Mouse (Mus musculus): ENCODE measurements around the gene Lrrn1. TPM values are rescaled to one million over a fixed set of nuclear protein-coding genes. Genes with fewer than 3 reads are reported as not detected.
A peak's percentile ranks its signal among the peaks of the same experiment; 100 is the strongest.

Gene Lrrn1
- polyA plus RNA-seq, 1 experiment from 2014 or later = 12.8 TPM

GRCm38 (mm10) chr6:107552511-107552910 lies 22.9 kb downstream of the Lrrn1 start:
- H3K9ac ChIP-seq = no peak overlapping the region
- DNase-seq (no peak), ATAC-seq (ENCODE audit: insufficient read depth) (no peak)
- WGBS = 71% methylated on average over 1 of the region's 1 CpGs
- no peak overlapping the region for H3K4me2 ChIP-seq
- no peaks in the 10 kb centered on the region for H3K27me3 ChIP-seq (ENCODE audit: insufficient read depth, low read length)
- H3K4me1 ChIP-seq (ENCODE audit: insufficient read depth) = no peaks in the 10 kb centered on the region
- H3K9me3 ChIP-seq (ENCODE audit: low read depth, low read length) = no peaks in the 10 kb centered on the region
- no peak overlapping the region for H3K27ac ChIP-seq (ENCODE audit: low read depth)
- no peak for TF ChIP-seq CTCF (IDR thresholded peaks at IDR 0.05; ENCODE audit: low read depth)
- no peaks in the 10 kb centered on the region for H3K36me3 ChIP-seq (ENCODE audit: insufficient read depth)
- no peak overlapping the region for H3K4me3 ChIP-seq (ENCODE audit: low read depth, low read length)

- no peak overlapping the region for H3K27ac ChIP-seq (ENCODE audit: low read depth)
- H3K4me3 ChIP-seq (ENCODE audit: low read depth, low read length) = no peak overlapping the region
- no peaks in the 10 kb centered on the region for H3K27me3 ChIP-seq (ENCODE audit: insufficient read depth, low read length)
- no peak overlapping the region for H3K9ac ChIP-seq
- WGBS = 74% methylated on average over 5 of the region's 5 CpGs
- H3K36me3 ChIP-seq (ENCODE audit: insufficient read depth) = no peaks in the 10 kb centered on the region
- ATAC-seq (ENCODE audit: insufficient read depth) = no peak
- H3K4me2 ChIP-seq = no peak overlapping the region
- no peak for DNase-seq
- H3K4me1 ChIP-seq (ENCODE audit: insufficient read depth) = no peaks in the 10 kb centered on the region
- H3K9me3 ChIP-seq (ENCODE audit: low read depth, low read length) = no peaks in the 10 kb centered on the region
- TF ChIP-seq CTCF (IDR thresholded peaks at IDR 0.05; ENCODE audit: low read depth) = no peak
These were observed 25.8 kb downstream of the Lrrn1 start for GRCm38 (mm10) chr6:107555364-107555763.

- DNase-seq (no peak), ATAC-seq (ENCODE audit: insufficient read depth) (no peak)
- H3K9me3 ChIP-seq (ENCODE audit: low read depth, low read length) = no peaks in the 10 kb centered on the region
- no peak overlapping the region for H3K9ac ChIP-seq
- H3K27ac ChIP-seq (ENCODE audit: low read depth) = no peak overlapping the region
- no peak for TF ChIP-seq CTCF (IDR thresholded peaks at IDR 0.05; ENCODE audit: low read depth)
- WGBS = 64% methylated on average over 3 of the region's 3 CpGs
- no peak overlapping the region for H3K4me3 ChIP-seq (ENCODE audit: low read depth, low read length)
- H3K4me1 ChIP-seq (ENCODE audit: insufficient read depth) = no peaks in the 10 kb centered on the region
- H3K27me3 ChIP-seq (ENCODE audit: insufficient read depth, low read length) = no peaks in the 10 kb centered on the region
- H3K4me2 ChIP-seq = no peak overlapping the region
- no peaks in the 10 kb centered on the region for H3K36me3 ChIP-seq (ENCODE audit: insufficient read depth)
These were observed 27.4 kb downstream of the Lrrn1 start for GRCm38 (mm10) chr6:107556996-107557395.

- Histone ChIP-seq H3K27me3 (ENCODE audit: insufficient read depth, low read length) (no peaks in the 10 kb centered on the region), H3K4me1 (ENCODE audit: insufficient read depth) (no peaks in the 10 kb centered on the region), H3K9me3 (ENCODE audit: low read depth, low read length) (no peaks in the 10 kb centered on the region), H3K36me3 (ENCODE audit: insufficient read depth) (no peaks in the 10 kb centered on the region), H3K4me3 (ENCODE audit: low read depth, low read length) (no peak overlapping the region), H3K27ac (ENCODE audit: low read depth) (no peak overlapping the region), H3K9ac (no peak overlapping the region), H3K4me2 (no peak overlapping the region)
- WGBS = 79% methylated on average over 3 of the region's 3 CpGs
- no peak for TF ChIP-seq CTCF (IDR thresholded peaks at IDR 0.05; ENCODE audit: low read depth)
- DNase-seq (no peak), ATAC-seq (ENCODE audit: insufficient read depth) (no peak)
These were observed 28.2 kb downstream of the Lrrn1 start for GRCm38 (mm10) chr6:107557806-107558205.

GRCm38 (mm10) chr6:107562255-107562654 lies 32.7 kb downstream of the Lrrn1 start:
- Histone ChIP-seq H3K9ac (no peak overlapping the region), H3K4me3 (ENCODE audit: low read depth, low read length) (no peak overlapping the region), H3K27ac (ENCODE audit: low read depth) (no peak overlapping the region), H3K4me2 (no peak overlapping the region), H3K27me3 (ENCODE audit: insufficient read depth, low read length) (no peaks in the 10 kb centered on the region), H3K9me3 (ENCODE audit: low read depth, low read length) (no peaks in the 10 kb centered on the region), H3K4me1 (ENCODE audit: insufficient read depth) (no peaks in the 10 kb centered on the region), H3K36me3 (ENCODE audit: insufficient read depth) (no peaks in the 10 kb centered on the region)
- no peak for TF ChIP-seq CTCF (IDR thresholded peaks at IDR 0.05; ENCODE audit: low read depth)
- DNase-seq (no peak), ATAC-seq (ENCODE audit: insufficient read depth) (no peak)
- WGBS = 72% methylated on average over 2 of the region's 2 CpGs

DNA sequence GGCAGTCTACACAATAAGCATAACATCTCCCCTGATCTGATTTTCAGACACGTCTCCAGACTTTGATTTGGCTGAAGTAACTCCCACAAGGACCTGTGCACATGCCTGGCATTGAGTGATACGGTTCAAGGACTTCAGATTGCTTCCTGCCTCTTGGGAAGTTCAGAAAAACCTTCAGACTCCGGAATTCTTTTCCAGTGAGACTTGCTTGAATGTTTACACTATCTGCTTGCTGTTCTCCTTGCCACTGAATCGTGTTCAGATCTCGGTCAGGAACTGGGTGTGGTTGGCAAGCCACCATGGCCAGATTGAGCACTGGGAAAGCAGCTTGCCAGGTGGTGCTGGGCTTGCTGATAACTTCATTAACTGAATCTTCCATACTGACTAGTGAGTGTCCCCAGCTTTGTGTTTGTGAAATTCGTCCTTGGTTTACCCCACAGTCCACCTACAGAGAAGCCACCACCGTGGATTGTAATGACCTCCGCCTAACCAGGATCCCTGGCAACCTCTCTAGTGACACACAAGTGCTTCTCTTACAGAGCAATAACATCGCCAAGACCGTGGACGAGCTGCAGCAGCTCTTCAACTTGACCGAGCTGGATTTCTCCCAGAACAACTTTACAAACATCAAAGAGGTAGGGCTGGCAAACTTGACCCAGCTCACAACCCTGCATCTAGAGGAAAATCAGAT lies 37.5 kb downstream of the Lrrn1 start:
- peak; percentile 66; the same call in 1 of the 2 replicates for ATAC-seq (ENCODE audit: insufficient read depth)
- WGBS = 51% methylated on average over 12 of the region's 12 CpGs
- H3K27ac ChIP-seq (ENCODE audit: low read depth) = peak overlapping the region; percentile 60; the same call in 1 of the 2 replicates

GRCm38 (mm10) chr6:107574561-107574960 lies 45.0 kb downstream of the Lrrn1 start:
- WGBS = 64% methylated on average over 3 of the region's 3 CpGs
- Histone ChIP-seq H3K4me3 (ENCODE audit: low read depth, low read length) (no peak overlapping the region), H3K9ac (no peak overlapping the region), H3K4me1 (ENCODE audit: insufficient read depth) (no peaks in the 10 kb centered on the region), H3K9me3 (ENCODE audit: low read depth, low read length) (no peaks in the 10 kb centered on the region), H3K27me3 (ENCODE audit: insufficient read depth, low read length) (no peaks in the 10 kb centered on the region), H3K4me2 (no peak overlapping the region), H3K36me3 (ENCODE audit: insufficient read depth) (no peaks in the 10 kb centered on the region), H3K27ac (ENCODE audit: low read depth) (no peak overlapping the region)
- ATAC-seq (ENCODE audit: insufficient read depth) = peak; percentile 69; the same call in 1 of the 2 replicates
- peak; percentile 13 for DNase-seq
- no peak for TF ChIP-seq CTCF (IDR thresholded peaks at IDR 0.05; ENCODE audit: low read depth)

More for the DNA sequence above, 37.5 kb downstream of the Lrrn1 start:
- Histone ChIP-seq H3K4me3 (ENCODE audit: low read depth, low read length) (no peak overlapping the region), H3K9me3 (ENCODE audit: low read depth, low read length) (no peaks in the 10 kb centered on the region), H3K9ac (no peak overlapping the region), H3K4me1 (ENCODE audit: insufficient read depth) (no peaks in the 10 kb centered on the region), H3K27me3 (ENCODE audit: insufficient read depth, low read length) (no peaks in the 10 kb centered on the region), H3K4me2 (no peak overlapping the region), H3K36me3 (ENCODE audit: insufficient read depth) (no peaks in the 10 kb centered on the region)
- DNase-seq = peak; percentile 42
- no peak for TF ChIP-seq CTCF (IDR thresholded peaks at IDR 0.05; ENCODE audit: low read depth)

All from lung, embryonic 14.5 days (tissue).